Mouse (Mus musculus) erythroblast, embryonic 14.5 days (primary cell): ENCODE data around the gene Susd1.

Experiments
- GATA1 ChIP-seq: IDR thresholded peaks from 2 replicates; pipeline ENCODE4 v1.6.1; 2012; ENCODE audit warnings: low read length, inconsistent platforms, mixed read lengths
- TAL1 ChIP-seq: IDR thresholded peaks from 3 replicates; pipeline ENCODE4 v1.6.1; 2012; ENCODE audit warnings: low read length, inconsistent platforms, mixed read lengths

- TF ChIP-seq GATA1 (no peak), TAL1 (no peak)
These were observed 78.5 kb downstream of the Susd1 start for GRCm38 (mm10) chr4:59359921-59360320.
